Mouse (Mus musculus) midbrain, embryonic 15.5 days (tissue): ENCODE data around the gene Abca4. TPM values are rescaled to one million over a fixed set of nuclear protein-coding genes. Genes with fewer than 3 reads are reported as not detected.

Experiments used
- ATAC-seq: fragments of 200-750 bp; cut with Nextera tagmentation; replicated peaks from 2 replicates; pipeline ENCODE4 v1.8.0; 2017; ENCODE audit warnings: moderate TSS enrichment
- H3K27ac ChIP-seq: fragments of 300-500 bp; sonication (generic); 2 replicates; pipeline ENCODE4 v1.5.1; 2015; ENCODE audit warnings: mild to moderate bottlenecking, inconsistent platforms
- H3K27me3 ChIP-seq: fragments of 300-500 bp; sonication (generic); replicated peaks from 2 replicates; pipeline ENCODE4 v1.6.1; 2015; ENCODE audit warnings: inconsistent platforms
- H3K36me3 ChIP-seq: fragments of 300-500 bp; sonication (generic); replicated peaks from 2 replicates; pipeline ENCODE4 v1.6.1; 2015; ENCODE audit warnings: inconsistent platforms
- H3K4me1 ChIP-seq: fragments of 300-500 bp; sonication (generic); 2 replicates; pipeline ENCODE4 v1.6.1; 2015; ENCODE audit warnings: inconsistent platforms
- H3K4me2 ChIP-seq: fragments of 300-500 bp; sonication (generic); 2 replicates; pipeline ENCODE4 v1.6.1; 2015; ENCODE audit warnings: inconsistent platforms, mild to moderate bottlenecking, moderate library complexity
- H3K4me3 ChIP-seq: fragments of 300-500 bp; sonication (generic); 2 replicates; pipeline ENCODE4 v1.5.1; 2015; ENCODE audit warnings: mild to moderate bottlenecking, inconsistent platforms
- H3K9ac ChIP-seq: fragments of 300-500 bp; sonication (generic); 2 replicates; pipeline ENCODE4 v1.6.1; 2015; ENCODE audit warnings: mild to moderate bottlenecking, inconsistent platforms
- H3K9me3 ChIP-seq: fragments of 300-500 bp; sonication (generic); 2 replicates; pipeline ENCODE4 v1.6.1; 2016; ENCODE audit warnings: inconsistent platforms
- WGBS: fragments of 180-500 bp; shearing (Covaris S2); methylation state at CpG from one replicate; pipeline ENCODE4 v1.1.7; 2015; ENCODE audit warnings: mixed read lengths; 5-methylcytosine and 5-hydroxymethylcytosine counted together
- polyA plus RNA-seq: library from polyadenylated mRNA; unstranded; fragments of >200 nt; fragmentation: Nextera tagmentation; extraction: Ambion mirVana; gene quantifications from 2 replicates; pipeline ENCODE4 v1.2.1, GENCODE M21; 2015

Gene Abca4
- polyA plus RNA-seq, 1 experiment from 2014 or later, result 1.3 TPM

GRCm38 (mm10) chr3:122198966-122199381 lies 154.7 kb downstream of the Abca4 start:
- WGBS, result 70% methylated on average over 8 of the region's 8 CpGs
- Histone ChIP-seq H3K36me3 (no peaks in the 10 kb centered on the region), H3K4me3 (no peak overlapping the region), H3K4me1 (peaks cover 3% of the 10 kb centered on the region; the same call in 1 of the 2 replicates), H3K4me2 (no peak overlapping the region), H3K9ac (no peak overlapping the region), H3K27ac (no peak overlapping the region), H3K9me3 (no peaks in the 10 kb centered on the region), H3K27me3 (no peaks in the 10 kb centered on the region)
- ATAC-seq, result no peak

GRCm38 (mm10) chr3:122199600-122199999 lies 155.4 kb downstream of the Abca4 start:
- ATAC-seq, result no peak

GRCm38 (mm10) chr3:122200017-122200416 lies 155.8 kb downstream of the Abca4 start:
- ATAC-seq, result no peak
- Histone ChIP-seq H3K4me3 (no peak overlapping the region), H3K9me3 (no peaks in the 10 kb centered on the region), H3K9ac (no peak overlapping the region), H3K4me1 (peaks cover 3% of the 10 kb centered on the region; the same call in 1 of the 2 replicates), H3K4me2 (no peak overlapping the region), H3K36me3 (no peaks in the 10 kb centered on the region), H3K27ac (no peak overlapping the region), H3K27me3 (no peaks in the 10 kb centered on the region)
- WGBS, result 85% methylated on average over 5 of the region's 5 CpGs

More at GRCm38 (mm10) chr3:122199600-122199999, 155.4 kb downstream of the Abca4 start:
- Histone ChIP-seq H3K27me3 (no peaks in the 10 kb centered on the region), H3K9me3 (no peaks in the 10 kb centered on the region), H3K4me2 (no peak overlapping the region), H3K4me3 (no peak overlapping the region), H3K9ac (no peak overlapping the region), H3K27ac (no peak overlapping the region), H3K36me3 (no peaks in the 10 kb centered on the region), H3K4me1 (peaks cover 3% of the 10 kb centered on the region; the same call in 1 of the 2 replicates)
- WGBS, result 81% methylated on average over 4 of the region's 4 CpGs

DNA sequence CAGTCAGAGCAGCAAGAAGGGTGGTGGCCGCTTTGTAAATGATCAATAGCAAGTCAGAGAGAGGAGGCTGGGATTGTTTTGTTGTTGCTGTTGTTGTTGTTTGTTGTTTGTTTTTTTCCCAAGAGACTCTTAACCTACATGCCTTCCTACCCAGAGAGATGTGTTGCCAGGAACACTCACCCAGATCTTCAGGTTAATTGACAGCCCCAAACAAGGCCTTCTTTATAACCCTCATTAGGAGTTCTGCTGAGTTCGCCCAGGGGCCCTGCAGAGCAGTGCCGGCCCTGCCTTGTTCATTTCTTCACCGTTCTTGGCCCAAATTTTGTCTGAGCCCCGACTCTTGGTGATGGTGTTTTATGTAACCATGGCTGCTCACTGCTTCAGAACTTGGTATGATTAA lies 156.2 kb downstream of the Abca4 start:
- H3K27ac ChIP-seq, result no peak overlapping the region
- H3K4me2 ChIP-seq, result no peak overlapping the region
- H3K27me3 ChIP-seq, result no peaks in the 10 kb centered on the region
- ATAC-seq, result no peak
- H3K9me3 ChIP-seq, result no peaks in the 10 kb centered on the region
- H3K36me3 ChIP-seq, result no peaks in the 10 kb centered on the region
- no peak overlapping the region for H3K4me3 ChIP-seq
- peaks cover 3% of the 10 kb centered on the region; the same call in 1 of the 2 replicates for H3K4me1 ChIP-seq
- 64% methylated on average over 5 of the region's 5 CpGs for WGBS
- no peak overlapping the region for H3K9ac ChIP-seq

DNA sequence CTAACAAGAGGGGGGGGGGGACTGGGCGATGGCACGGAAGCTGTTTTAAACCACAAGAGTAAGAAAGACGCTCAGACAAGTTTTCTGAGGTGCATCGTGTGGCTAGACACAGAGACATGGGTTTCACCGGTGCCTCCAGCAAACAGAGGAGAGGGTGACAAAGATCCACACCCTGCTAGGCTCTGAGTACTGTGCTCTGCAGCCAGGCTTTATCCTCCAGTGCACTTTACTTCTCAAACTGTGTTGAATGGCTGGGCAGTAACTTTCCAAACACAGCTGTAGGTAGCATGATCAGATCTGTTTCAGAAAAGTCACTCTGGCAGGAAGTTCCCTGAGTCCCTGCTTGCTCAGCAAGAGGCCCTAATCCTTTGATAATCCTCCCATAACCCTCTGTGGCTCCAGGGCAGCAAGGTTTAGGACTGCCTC lies 158.1 kb downstream of the Abca4 start:
- H3K4me1 ChIP-seq, result peaks cover 3% of the 10 kb centered on the region; the same call in 1 of the 2 replicates
- H3K27ac ChIP-seq, result no peak overlapping the region
- H3K9ac ChIP-seq, result no peak overlapping the region
- no peaks in the 10 kb centered on the region for H3K27me3 ChIP-seq
- no peaks in the 10 kb centered on the region for H3K36me3 ChIP-seq
- H3K4me3 ChIP-seq, result no peak overlapping the region
- H3K4me2 ChIP-seq, result no peak overlapping the region
- 11% methylated on average over 5 of the region's 5 CpGs for WGBS
- no peaks in the 10 kb centered on the region for H3K9me3 ChIP-seq
- ATAC-seq, result no peak

- no peak overlapping the region for H3K27ac ChIP-seq
- no peaks in the 10 kb centered on the region for H3K36me3 ChIP-seq
- no peak overlapping the region for H3K9ac ChIP-seq
- no peak overlapping the region for H3K4me2 ChIP-seq
- no peak overlapping the region for H3K4me3 ChIP-seq
- 84% methylated on average over 9 of the region's 9 CpGs for WGBS
- no peaks in the 10 kb centered on the region for H3K9me3 ChIP-seq
- ATAC-seq, result no peak
- peaks cover 3% of the 10 kb centered on the region; the same call in 1 of the 2 replicates for H3K4me1 ChIP-seq
- H3K27me3 ChIP-seq, result no peaks in the 10 kb centered on the region
These were observed 159.6 kb downstream of the Abca4 start for GRCm38 (mm10) chr3:122203675-122204329.

- 82% methylated on average over 6 of the region's 6 CpGs for WGBS
- Histone ChIP-seq H3K27me3 (no peaks in the 10 kb centered on the region), H3K4me1 (peaks cover 3% of the 10 kb centered on the region; the same call in 1 of the 2 replicates)
These were observed 161.5 kb downstream of the Abca4 start for GRCm38 (mm10) chr3:122205753-122206152.

DNA sequence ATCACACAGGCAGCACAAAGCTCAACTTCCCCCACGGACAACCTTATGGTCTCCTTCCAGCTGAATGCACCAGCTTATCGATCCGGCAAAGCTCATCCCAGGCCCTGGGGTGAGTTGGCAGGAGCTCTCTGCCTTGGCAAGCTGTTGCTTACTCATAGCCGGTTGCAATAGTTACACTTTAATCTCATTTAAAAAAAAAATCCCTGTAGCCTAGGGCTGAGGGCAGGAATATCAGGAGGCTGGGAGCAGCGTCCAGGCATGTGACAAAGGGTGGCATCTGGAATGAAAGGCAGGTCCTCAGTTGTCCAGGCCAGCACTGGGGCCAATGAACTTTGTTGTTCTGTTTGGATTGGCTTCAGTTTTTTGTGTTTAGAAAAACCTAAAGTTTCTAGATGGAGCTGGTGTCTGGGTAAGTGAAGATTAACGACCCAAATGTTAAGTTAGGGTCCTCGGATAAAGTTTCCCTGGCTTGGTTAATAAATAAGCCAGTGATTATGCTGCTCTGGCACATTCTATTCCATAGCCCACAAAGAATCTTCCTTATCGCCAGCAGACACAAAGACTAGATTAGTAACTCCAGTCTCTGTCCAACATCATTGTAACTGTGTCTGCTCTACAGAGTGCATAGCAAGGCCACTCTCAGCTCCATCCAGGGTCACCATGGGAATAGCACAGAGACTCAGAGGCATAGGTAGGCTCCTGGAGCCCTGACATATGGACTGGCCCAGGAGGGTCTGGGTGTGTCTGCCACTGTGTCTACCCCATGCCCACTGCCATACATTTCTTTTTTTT lies 162.2 kb downstream of the Abca4 start:
- peaks cover 3% of the 10 kb centered on the region; the same call in 1 of the 2 replicates for H3K4me1 ChIP-seq
- no peaks in the 10 kb centered on the region for H3K27me3 ChIP-seq
- H3K4me2 ChIP-seq, result no peak overlapping the region
- 63% methylated on average over 8 of the region's 8 CpGs for WGBS
- no peak for ATAC-seq
- H3K27ac ChIP-seq, result no peak overlapping the region
- no peaks in the 10 kb centered on the region for H3K36me3 ChIP-seq
- H3K4me3 ChIP-seq, result no peak overlapping the region
- no peak overlapping the region for H3K9ac ChIP-seq
- no peaks in the 10 kb centered on the region for H3K9me3 ChIP-seq

More at GRCm38 (mm10) chr3:122205753-122206152, 161.5 kb downstream of the Abca4 start:
- H3K36me3 ChIP-seq, result no peaks in the 10 kb centered on the region
- no peak overlapping the region for H3K4me2 ChIP-seq
- no peak overlapping the region for H3K4me3 ChIP-seq
- H3K9me3 ChIP-seq, result no peaks in the 10 kb centered on the region
- no peak for ATAC-seq
- H3K27ac ChIP-seq, result no peak overlapping the region
- no peak overlapping the region for H3K9ac ChIP-seq

DNA sequence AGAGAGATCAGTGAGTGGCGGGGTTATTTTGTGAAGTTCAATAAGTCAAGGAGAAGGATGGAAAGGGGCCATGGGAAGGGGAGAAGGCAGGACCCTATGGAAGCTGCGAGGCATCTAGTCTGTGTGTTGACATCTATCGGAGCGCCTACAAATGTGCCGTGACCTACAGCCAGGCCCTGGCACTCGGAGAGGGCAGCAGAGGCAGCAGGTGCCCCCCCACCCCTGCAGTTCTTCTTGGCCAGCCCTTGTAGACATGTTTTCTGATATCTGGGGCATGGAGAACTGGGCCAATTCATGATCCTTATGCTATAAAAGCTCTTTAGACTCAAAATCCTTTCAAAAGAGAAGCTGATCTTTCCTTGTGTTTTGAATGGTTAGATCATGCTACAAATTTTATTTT lies 163.5 kb downstream of the Abca4 start:
- no peak for ATAC-seq
- H3K4me1 ChIP-seq, result no peaks in the 10 kb centered on the region
- no peak overlapping the region for H3K9ac ChIP-seq
- no peak overlapping the region for H3K27ac ChIP-seq
- H3K36me3 ChIP-seq, result no peaks in the 10 kb centered on the region
- H3K9me3 ChIP-seq, result no peaks in the 10 kb centered on the region
- H3K4me2 ChIP-seq, result no peak overlapping the region
- no peak overlapping the region for H3K4me3 ChIP-seq
- 92% methylated on average over 6 of the region's 6 CpGs for WGBS
- H3K27me3 ChIP-seq, result no peaks in the 10 kb centered on the region

DNA sequence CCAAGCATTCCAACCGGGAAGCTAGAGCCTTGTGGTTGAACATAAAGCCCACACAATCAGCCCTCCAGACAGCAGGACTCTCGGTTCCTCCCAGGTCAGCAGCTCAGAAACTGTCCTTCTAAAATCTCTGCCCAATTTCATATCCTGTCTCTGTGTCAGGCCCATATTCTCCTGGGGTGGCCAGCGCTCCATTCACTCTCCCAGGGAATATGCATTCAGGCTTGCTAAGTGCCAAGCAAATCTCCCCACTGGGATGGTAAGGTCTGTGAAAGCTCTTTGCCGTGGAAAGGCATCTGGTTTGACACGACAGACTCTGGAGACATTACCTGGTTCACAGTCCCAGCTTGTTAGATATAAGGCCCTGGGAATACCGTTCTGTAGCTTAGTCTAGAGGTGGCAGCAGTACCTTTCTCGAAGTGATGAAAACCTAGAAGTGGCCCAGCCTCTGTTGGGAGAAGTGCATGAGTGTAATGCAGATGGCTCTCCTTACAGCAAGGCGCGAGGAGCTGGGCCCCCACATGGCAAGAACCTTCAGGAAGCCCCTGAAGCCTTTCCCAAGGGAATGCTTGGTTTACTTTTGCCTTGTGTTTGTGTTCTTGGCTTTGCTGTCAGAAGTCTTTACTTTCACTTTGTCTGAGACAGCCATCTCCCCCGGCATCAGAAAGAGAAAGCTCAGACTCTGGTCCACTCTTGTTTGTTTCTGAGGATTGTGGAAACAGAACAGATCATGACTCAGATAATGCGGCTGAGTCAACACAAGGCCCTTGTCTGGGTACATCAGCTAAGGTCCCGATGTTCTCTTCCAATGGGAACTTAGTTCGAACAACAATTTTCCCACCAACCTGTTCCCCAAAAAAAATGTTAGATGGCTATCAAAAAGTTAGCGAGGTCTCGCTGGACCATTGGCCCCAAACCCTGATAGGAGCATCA lies 164.3 kb downstream of the Abca4 start:
- H3K27ac ChIP-seq, result no peak overlapping the region
- no peak overlapping the region for H3K9ac ChIP-seq
- H3K4me2 ChIP-seq, result no peak overlapping the region
- H3K4me1 ChIP-seq, result no peaks in the 10 kb centered on the region
- no peaks in the 10 kb centered on the region for H3K9me3 ChIP-seq
- H3K4me3 ChIP-seq, result no peak overlapping the region
- WGBS, result 86% methylated on average over 15 of the region's 15 CpGs
- H3K36me3 ChIP-seq, result no peaks in the 10 kb centered on the region
- no peaks in the 10 kb centered on the region for H3K27me3 ChIP-seq
- no peak for ATAC-seq

GRCm38 (mm10) chr3:122209511-122209910 lies 165.3 kb downstream of the Abca4 start:
- no peak overlapping the region for H3K27ac ChIP-seq
- H3K9me3 ChIP-seq, result no peaks in the 10 kb centered on the region
- no peak for ATAC-seq
- H3K4me3 ChIP-seq, result no peak overlapping the region
- no peak overlapping the region for H3K4me2 ChIP-seq
- H3K36me3 ChIP-seq, result no peaks in the 10 kb centered on the region
- H3K27me3 ChIP-seq, result no peaks in the 10 kb centered on the region
- WGBS, result 93% methylated on average over 11 of the region's 11 CpGs
- no peak overlapping the region for H3K9ac ChIP-seq
- no peaks in the 10 kb centered on the region for H3K4me1 ChIP-seq

- Histone ChIP-seq H3K4me2 (no peak overlapping the region), H3K9me3 (no peaks in the 10 kb centered on the region), H3K4me3 (no peak overlapping the region), H3K9ac (no peak overlapping the region), H3K36me3 (no peaks in the 10 kb centered on the region), H3K27me3 (no peaks in the 10 kb centered on the region), H3K4me1 (no peaks in the 10 kb centered on the region), H3K27ac (no peak overlapping the region)
- no peak for ATAC-seq
- WGBS, result 61% methylated on average over 5 of the region's 5 CpGs
These were observed 166.2 kb downstream of the Abca4 start for GRCm38 (mm10) chr3:122210434-122210833.
